Mouse (Mus musculus): ENCODE measurements around the gene Tmco5b.

- TF ChIP-seq CTCF (IDR thresholded peaks at IDR 0.05; ENCODE audit: low read depth) (no peak), EP300 (IDR thresholded peaks at IDR 0.05; ENCODE audit: low read depth) (no peak)
Measured at GRCm38 (mm10) chr2:113344536-113344935, 59.0 kb downstream of the Tmco5b start.

Measured in heart, postnatal 0 days (tissue).